Mouse (Mus musculus): ENCODE data around the gene Wsb2. TPM values are rescaled to one million over a fixed set of nuclear protein-coding genes. Genes with fewer than 3 reads are reported as not detected.
"Not testable (repeated sequence)": the region's sequence is repeated elsewhere in the genome, so short reads cannot be mapped to it uniquely, and the experiment has no call there.

The Wsb2 gene
- total RNA-seq, 2 experiments from 2014 or later, result 262 to 273 TPM

GRCm38 (mm10) chr5:117390895-117391294 lies 33.8 kb downstream of the Wsb2 start:
- DNase-seq, result no peak

- no peak for DNase-seq
These were observed 38.7 kb downstream of the Wsb2 start for GRCm38 (mm10) chr5:117395834-117396233.

- no peak for DNase-seq
These were observed 39.5 kb downstream of the Wsb2 start for GRCm38 (mm10) chr5:117396596-117397014.

- no peak for DNase-seq
These were observed 40.3 kb downstream of the Wsb2 start for GRCm38 (mm10) chr5:117397371-117397770.

GRCm38 (mm10) chr5:117398007-117398550 lies 41.0 kb downstream of the Wsb2 start:
- DNase-seq, result no peak

- DNase-seq, result no peak
These were observed 42.2 kb downstream of the Wsb2 start for GRCm38 (mm10) chr5:117399281-117399680.

- no peak for DNase-seq
These were observed 46.5 kb downstream of the Wsb2 start for GRCm38 (mm10) chr5:117403609-117404008.

- not testable (repeated sequence) for DNase-seq
These were observed 47.6 kb downstream of the Wsb2 start for GRCm38 (mm10) chr5:117404671-117405070.

GRCm38 (mm10) chr5:117408216-117408615 lies 51.1 kb downstream of the Wsb2 start:
- no peak for DNase-seq

GRCm38 (mm10) chr5:117409369-117409768 lies 52.3 kb downstream of the Wsb2 start:
- DNase-seq, result no peak

GRCm38 (mm10) chr5:117413507-117414501 lies 56.7 kb downstream of the Wsb2 start, which contains the start of gene Ksr2:
Gene Ksr2, plus strand, starts transcription at chr5:117414000.
- peak; percentile 77 to 81 for DNase-seq

- DNase-seq, result peak; percentile 16 to 20
These were observed 57.5 kb downstream of the Wsb2 start for GRCm38 (mm10) chr5:117414611-117415010.

GRCm38 (mm10) chr5:117415011-117415912 lies 58.2 kb downstream of the Wsb2 start:
- peak in 1 of 2 experiments; percentile 19 for DNase-seq

- DNase-seq, result no peak
These were observed 60.3 kb downstream of the Wsb2 start for GRCm38 (mm10) chr5:117417442-117417841.

Other genes starting within 250 kb of the Wsb2 start
- 100 to 1,000 TPM; 117 to 119 TPM for gene Suds3, start 241.2 kb upstream of the Wsb2 start, total RNA-seq (2021)
- gene Taok3, start 237.2 kb upstream of the Wsb2 start, total RNA-seq (2021), result 10 to 100 TPM; 55.3 to 63.5 TPM
- gene Pebp1, start 69.7 kb upstream of the Wsb2 start, total RNA-seq (2021), result 100 to 1,000 TPM; 673 to 712 TPM
- gene Vsig10, start 38.2 kb upstream of the Wsb2 start, total RNA-seq (2021), result 1 to 10 TPM; 1.9 to 2.6 TPM
- 10 to 100 TPM; 18.8 to 19.7 TPM for gene Rfc5, start 31.7 kb downstream of the Wsb2 start, total RNA-seq (2021)
- gene Ksr2, start 56.7 kb downstream of the Wsb2 start, total RNA-seq (2021), result 10 to 100 TPM; 34.6 to 42.0 TPM

Data from layer of hippocampus, postnatal 36 days (tissue).